Mouse (Mus musculus) midbrain, embryonic 13.5 days (tissue): Measurements from ENCODE around the gene Sdhaf2. TPM values are rescaled to one million over a fixed set of nuclear protein-coding genes. Genes with fewer than 3 reads are reported as not detected.

Experiments
- ATAC-seq: fragments of 200-750 bp; cut with Nextera tagmentation; 2 replicates; pipeline ENCODE4 v1.8.0; 2017; ENCODE audit warnings: mild to moderate bottlenecking, moderate TSS enrichment, moderate library complexity
- H3K27ac ChIP-seq: fragments of 300-500 bp; sonication (generic); 2 replicates; pipeline ENCODE4 v1.5.1; 2015; ENCODE audit warnings: inconsistent platforms, mild to moderate bottlenecking, moderate library complexity
- H3K27me3 ChIP-seq: fragments of 300-500 bp; sonication (generic); 2 replicates; pipeline ENCODE4 v1.6.1; 2015; ENCODE audit warnings: mild to moderate bottlenecking, inconsistent platforms
- H3K36me3 ChIP-seq: fragments of 300-500 bp; sonication (generic); 2 replicates; pipeline ENCODE4 v1.6.1; 2015; ENCODE audit warnings: mild to moderate bottlenecking, inconsistent platforms
- H3K4me1 ChIP-seq: fragments of 300-500 bp; sonication (generic); replicated peaks from 2 replicates; pipeline ENCODE4 v1.6.1; 2015; ENCODE audit warnings: inconsistent platforms
- H3K4me2 ChIP-seq: fragments of 300-500 bp; sonication (generic); replicated peaks from 2 replicates; pipeline ENCODE4 v1.6.1; 2015; ENCODE audit warnings: moderate library complexity, mild to moderate bottlenecking, inconsistent platforms
- H3K4me3 ChIP-seq: fragments of 300-500 bp; sonication (generic); replicated peaks from 2 replicates; pipeline ENCODE4 v1.5.1; 2015; ENCODE audit warnings: mild to moderate bottlenecking, inconsistent platforms
- H3K9ac ChIP-seq: fragments of 300-500 bp; sonication (generic); replicated peaks from 2 replicates; pipeline ENCODE4 v1.6.1; 2015; ENCODE audit warnings: mild to moderate bottlenecking, inconsistent platforms
- H3K9me3 ChIP-seq: fragments of 300-500 bp; sonication (generic); 2 replicates; pipeline ENCODE4 v1.6.1; 2016; ENCODE audit warnings: mild to moderate bottlenecking, inconsistent platforms
- WGBS: fragments of 180-500 bp; shearing (Covaris S2); methylation state at CpG from one replicate; pipeline ENCODE4 v1.1.7; 2015; 5-methylcytosine and 5-hydroxymethylcytosine counted together
- polyA plus RNA-seq: library from polyadenylated mRNA; unstranded; fragments of >200 nt; fragmentation: Nextera tagmentation; extraction: Ambion mirVana; gene quantifications from 2 replicates; pipeline ENCODE4 v1.2.1, GENCODE M21; 2015

Gene Sdhaf2
- polyA plus RNA-seq, 1 experiment from 2014 or later, result 63.3 TPM

GRCm38 (mm10) chr19:10530082-10530481 lies 4.1 kb upstream of the Sdhaf2 start:
- ATAC-seq, result no peak
- peaks cover 20% of the 10 kb centered on the region for H3K4me1 ChIP-seq

GRCm38 (mm10) chr19:10525106-10525901 lies 638 bp downstream of the Sdhaf2 start, which contains the start of gene Cpsf7:
Gene Cpsf7, plus strand, starts transcription at chr19:10525266.
- H3K4me3 ChIP-seq, result peak within 1 kb of the TSS; percentile 98
- peak; percentile 97 for ATAC-seq
- no peaks in the 10 kb centered on the region for H3K27me3 ChIP-seq
- H3K4me2 ChIP-seq, result peak within 1 kb of the TSS; percentile 85
- peak within 1 kb of the TSS; percentile 97 for H3K27ac ChIP-seq
- under 1% methylated on average over 85 of the region's 93 CpGs for WGBS
- H3K9me3 ChIP-seq, result no peaks in the 10 kb centered on the region
- peak within 1 kb of the TSS; percentile 98 for H3K9ac ChIP-seq
- H3K36me3 ChIP-seq, result peaks cover 11% of the 10 kb centered on the region
- H3K4me1 ChIP-seq, result peaks cover 34% of the 10 kb centered on the region

More at GRCm38 (mm10) chr19:10530082-10530481, 4.1 kb upstream of the Sdhaf2 start:
- Histone ChIP-seq H3K27ac (no peak overlapping the region), H3K9ac (no peak overlapping the region), H3K4me2 (no peak overlapping the region), H3K9me3 (no peaks in the 10 kb centered on the region), H3K27me3 (no peaks in the 10 kb centered on the region), H3K36me3 (peaks cover 52% of the 10 kb centered on the region), H3K4me3 (no peak overlapping the region)
- WGBS, result 97% methylated on average over 1 of the region's 1 CpGs

GRCm38 (mm10) chr19:10524784-10525105 lies 1.2 kb downstream of the Sdhaf2 start:
- H3K36me3 ChIP-seq, result peaks cover 7% of the 10 kb centered on the region; the same call in 1 of the 2 replicates
- peak overlapping the region; percentile 85 for H3K4me2 ChIP-seq
- under 1% methylated on average over 19 of the region's 19 CpGs for WGBS
- H3K27ac ChIP-seq, result peak overlapping the region; percentile 97
- peak overlapping the region; percentile 98 for H3K9ac ChIP-seq
- no peak for ATAC-seq
- H3K9me3 ChIP-seq, result no peaks in the 10 kb centered on the region
- peaks cover 34% of the 10 kb centered on the region for H3K4me1 ChIP-seq
- H3K4me3 ChIP-seq, result peak overlapping the region; percentile 98
- H3K27me3 ChIP-seq, result no peaks in the 10 kb centered on the region

- Histone ChIP-seq H3K4me2 (peak overlapping the region; percentile 27; the same call in 1 of the 2 replicates), H3K36me3 (peaks cover 4% of the 10 kb centered on the region; the same call in 1 of the 2 replicates), H3K27me3 (no peaks in the 10 kb centered on the region), H3K27ac (no peak overlapping the region), H3K4me3 (peak overlapping the region; percentile 98; the same call in 1 of the 2 replicates), H3K9ac (0 out of 2 replicates have a peak overlapping the region, but pooled peaks have one; percentile 17), H3K4me1 (peaks cover 34% of the 10 kb centered on the region), H3K9me3 (no peaks in the 10 kb centered on the region)
- 91% methylated on average over 5 of the region's 5 CpGs for WGBS
- no peak for ATAC-seq
Measured at GRCm38 (mm10) chr19:10523483-10524080, 2.4 kb downstream of the Sdhaf2 start.

- Histone ChIP-seq H3K27ac (no peak overlapping the region), H3K4me3 (no peak overlapping the region), H3K9me3 (no peaks in the 10 kb centered on the region), H3K27me3 (no peaks in the 10 kb centered on the region), H3K36me3 (peaks cover 7% of the 10 kb centered on the region), H3K4me2 (no peak overlapping the region), H3K4me1 (peaks cover 23% of the 10 kb centered on the region), H3K9ac (no peak overlapping the region)
- ATAC-seq, result no peak
- 86% methylated on average over 1 of the region's 1 CpGs for WGBS
Measured at GRCm38 (mm10) chr19:10521926-10522325, 4.0 kb downstream of the Sdhaf2 start.

GRCm38 (mm10) chr19:10520355-10520754 lies 5.6 kb downstream of the Sdhaf2 start:
- H3K9me3 ChIP-seq, result no peaks in the 10 kb centered on the region

GRCm38 (mm10) chr19:10510759-10511330 lies 15.1 kb downstream of the Sdhaf2 start:
- 87% methylated on average over 6 of the region's 6 CpGs for WGBS
- H3K4me1 ChIP-seq, result no peaks in the 10 kb centered on the region
- no peak overlapping the region for H3K27ac ChIP-seq
- H3K27me3 ChIP-seq, result no peaks in the 10 kb centered on the region
- no peak overlapping the region for H3K9ac ChIP-seq
- no peaks in the 10 kb centered on the region for H3K9me3 ChIP-seq
- ATAC-seq, result no peak
- H3K4me3 ChIP-seq, result no peak overlapping the region
- H3K36me3 ChIP-seq, result peaks cover 45% of the 10 kb centered on the region
- no peak overlapping the region for H3K4me2 ChIP-seq

More at GRCm38 (mm10) chr19:10520355-10520754, 5.6 kb downstream of the Sdhaf2 start:
- no peak for ATAC-seq
- peaks cover 22% of the 10 kb centered on the region for H3K36me3 ChIP-seq
- H3K9ac ChIP-seq, result no peak overlapping the region
- peaks cover 14% of the 10 kb centered on the region for H3K4me1 ChIP-seq
- H3K4me2 ChIP-seq, result no peak overlapping the region
- H3K4me3 ChIP-seq, result no peak overlapping the region
- no peak overlapping the region for H3K27ac ChIP-seq
- no peaks in the 10 kb centered on the region for H3K27me3 ChIP-seq
- WGBS, result 40% methylated on average over 1 of the region's 1 CpGs

GRCm38 (mm10) chr19:10502571-10502970 lies 23.4 kb downstream of the Sdhaf2 start:
- H3K27ac ChIP-seq, result no peak overlapping the region
- H3K4me2 ChIP-seq, result no peak overlapping the region
- H3K27me3 ChIP-seq, result no peaks in the 10 kb centered on the region
- 4% methylated on average over 4 of the region's 4 CpGs for WGBS
- no peak overlapping the region for H3K4me3 ChIP-seq
- H3K4me1 ChIP-seq, result peaks cover 3% of the 10 kb centered on the region; the same call in 1 of the 2 replicates
- peak; percentile 87 for ATAC-seq
- no peaks in the 10 kb centered on the region for H3K9me3 ChIP-seq
- peaks cover 55% of the 10 kb centered on the region for H3K36me3 ChIP-seq
- no peak overlapping the region for H3K9ac ChIP-seq

- Histone ChIP-seq H3K4me1 (peaks cover 20% of the 10 kb centered on the region), H3K4me3 (no peak overlapping the region), H3K27me3 (no peaks in the 10 kb centered on the region), H3K9ac (no peak overlapping the region), H3K4me2 (no peak overlapping the region), H3K27ac (no peak overlapping the region), H3K36me3 (peaks cover 42% of the 10 kb centered on the region), H3K9me3 (no peaks in the 10 kb centered on the region)
- WGBS, result 94% methylated on average over 8 of the region's 8 CpGs
- no peak for ATAC-seq
Measured at GRCm38 (mm10) chr19:10500581-10500980, 25.4 kb downstream of the Sdhaf2 start.

GRCm38 (mm10) chr19:10497512-10498160 lies 28.3 kb downstream of the Sdhaf2 start:
- peak overlapping the region; percentile 51; the same call in 1 of the 2 replicates for H3K27ac ChIP-seq

GRCm38 (mm10) chr19:10496976-10497375 lies 29.0 kb downstream of the Sdhaf2 start:
- Histone ChIP-seq H3K27me3 (no peaks in the 10 kb centered on the region), H3K4me1 (peaks cover 20% of the 10 kb centered on the region), H3K4me3 (no peak overlapping the region), H3K9me3 (no peaks in the 10 kb centered on the region), H3K27ac (peak overlapping the region; percentile 51), H3K4me2 (no peak overlapping the region), H3K9ac (no peak overlapping the region), H3K36me3 (peaks cover 24% of the 10 kb centered on the region)
- ATAC-seq, result peak; percentile 52
- WGBS, result 34% methylated on average over 2 of the region's 2 CpGs

More at GRCm38 (mm10) chr19:10497512-10498160, 28.3 kb downstream of the Sdhaf2 start:
- Histone ChIP-seq H3K9ac (no peak overlapping the region), H3K4me2 (no peak overlapping the region), H3K9me3 (no peaks in the 10 kb centered on the region), H3K27me3 (no peaks in the 10 kb centered on the region), H3K4me1 (peaks cover 20% of the 10 kb centered on the region), H3K4me3 (no peak overlapping the region), H3K36me3 (peaks cover 25% of the 10 kb centered on the region)
- no peak for ATAC-seq
- 59% methylated on average over 8 of the region's 8 CpGs for WGBS
